Mouse (Mus musculus) liver, embryonic 11.5 days (tissue): ENCODE measurements around the gene Phactr1. TPM values are rescaled to one million over a fixed set of nuclear protein-coding genes. Genes with fewer than 3 reads are reported as not detected.
"Not testable (repeated sequence)": the region's sequence is repeated elsewhere in the genome, so short reads cannot be mapped to it uniquely, and the experiment has no call there.

Experiments used
- ATAC-seq: fragments of 200-750 bp; cut with Nextera tagmentation; replicated peaks from 2 replicates; pipeline ENCODE4 v1.8.0; 2017; ENCODE audit warnings: moderate number of reproducible peaks, mild to moderate bottlenecking, moderate TSS enrichment, moderate library complexity; ENCODE audit not compliant: low FRiP score
- DNase-seq: peaks from one replicate; pipeline ENCODE4 v3.0.0-alpha.2; 2017; ENCODE audit warnings: low spot score
- H3K27ac ChIP-seq: fragments of 300-500 bp; sonication (generic); 2 replicates; pipeline ENCODE4 v1.5.1; 2014; ENCODE audit warnings: mild to moderate bottlenecking, low read depth, low read length, control low read depth
- H3K27me3 ChIP-seq: fragments of 300-500 bp; sonication (generic); replicated peaks from 2 replicates; pipeline ENCODE4 v1.6.1; 2014; ENCODE audit warnings: low read length, mixed read lengths; ENCODE audit not compliant: control insufficient read depth, insufficient read depth
- H3K36me3 ChIP-seq: fragments of 300-500 bp; sonication (generic); 2 replicates; pipeline ENCODE4 v1.6.1; 2014; ENCODE audit warnings: mild to moderate bottlenecking, low read length, moderate library complexity, mixed read lengths; ENCODE audit not compliant: control insufficient read depth, insufficient read depth
- H3K4me1 ChIP-seq: fragments of 300-500 bp; sonication (generic); replicated peaks from 2 replicates; pipeline ENCODE4 v1.6.1; 2014; ENCODE audit warnings: low read length, mixed read lengths; ENCODE audit not compliant: control insufficient read depth, insufficient read depth
- H3K4me2 ChIP-seq: fragments of 300-500 bp; sonication (generic); 2 replicates; pipeline ENCODE4 v1.6.1; 2014; ENCODE audit warnings: mild to moderate bottlenecking, control low read depth, moderate library complexity
- H3K4me3 ChIP-seq: fragments of 300-500 bp; sonication (generic); 2 replicates; pipeline ENCODE4 v1.5.1; 2014; ENCODE audit warnings: low read depth, low read length, control low read depth
- H3K9ac ChIP-seq: fragments of 300-500 bp; sonication (generic); 2 replicates; pipeline ENCODE4 v1.6.1; 2014; ENCODE audit warnings: low read depth, low read length, control low read depth
- H3K9me3 ChIP-seq: fragments of 300-500 bp; sonication (generic); 2 replicates; pipeline ENCODE4 v1.6.1; 2016; ENCODE audit warnings: low read length, inconsistent platforms, mixed read lengths; ENCODE audit not compliant: control insufficient read depth
- WGBS: fragments of 180-500 bp; shearing (Covaris S2); extraction: QIAGEN DNeasy Blood & Tissue Kit; methylation state at CpG from one replicate; pipeline ENCODE4 v1.1.7; 2014; 5-methylcytosine and 5-hydroxymethylcytosine counted together
- polyA plus RNA-seq: library from polyadenylated mRNA; unstranded; fragments of >200 nt; fragmentation: Nextera tagmentation; extraction: Ambion mirVana; gene quantifications from 2 replicates; pipeline ENCODE4 v1.2.1, GENCODE M21; 2014

Phactr1 gene
- polyA plus RNA-seq, 1 experiment from 2014 or later: 1.3 TPM

DNA sequence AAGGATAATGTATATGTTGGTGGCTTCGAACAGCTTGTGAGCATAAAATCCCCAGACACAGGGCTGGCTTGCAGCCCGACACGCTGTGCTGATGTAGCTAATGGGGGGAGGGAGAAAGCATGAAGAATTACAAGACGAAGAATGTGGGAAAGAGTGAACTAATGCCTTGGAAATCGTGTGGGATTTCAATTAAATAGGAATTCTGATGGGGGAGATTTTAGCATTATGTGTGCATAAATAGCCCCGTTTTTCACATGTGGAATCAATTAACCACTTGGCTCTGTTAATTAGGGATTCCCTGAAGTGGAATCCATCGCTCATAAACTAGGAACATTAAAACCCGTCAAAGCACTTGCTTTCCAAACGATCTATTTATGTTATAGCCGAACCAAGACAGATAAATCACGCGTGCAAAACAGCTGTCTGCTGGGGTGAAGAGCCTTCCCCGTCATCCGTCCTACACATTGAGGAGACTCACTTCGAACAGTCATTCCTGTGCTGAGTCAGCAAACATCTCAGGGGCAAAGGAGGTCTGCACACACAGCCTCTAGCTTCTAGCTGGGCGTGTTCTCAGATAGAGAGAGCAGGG lies 254.2 kb downstream of the Phactr1 start:
- H3K27ac ChIP-seq: no peak overlapping the region
- H3K4me1 ChIP-seq: no peaks in the 10 kb centered on the region
- no peak overlapping the region for H3K4me2 ChIP-seq
- no peak overlapping the region for H3K4me3 ChIP-seq
- no peaks in the 10 kb centered on the region for H3K36me3 ChIP-seq
- DNase-seq (no peak), ATAC-seq (no peak)
- H3K9ac ChIP-seq: no peak overlapping the region
- WGBS: 61% methylated on average over 16 of the region's 16 CpGs
- H3K27me3 ChIP-seq: no peaks in the 10 kb centered on the region; the same call in 1 of the 2 replicates
- no peaks in the 10 kb centered on the region for H3K9me3 ChIP-seq

DNA sequence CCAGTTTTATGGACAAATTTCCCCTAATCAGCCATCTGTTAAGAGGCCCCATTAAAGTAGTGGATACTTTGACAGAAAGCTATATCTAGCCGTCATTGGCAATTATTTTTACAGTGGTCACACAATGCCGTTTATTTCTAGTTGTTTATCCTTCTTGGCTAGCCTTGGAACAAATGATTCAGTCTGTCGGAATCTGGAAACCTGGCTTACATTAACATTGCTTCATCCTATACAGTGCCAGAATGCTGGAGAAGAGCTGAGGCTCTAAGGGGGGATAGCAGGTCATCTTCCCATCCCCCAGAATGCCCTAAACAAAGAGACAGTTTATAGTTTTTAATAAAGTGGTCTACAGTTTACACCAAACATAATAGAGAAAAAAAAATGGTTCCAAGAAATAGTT lies 257.4 kb downstream of the Phactr1 start:
- DNase-seq (no peak), ATAC-seq (no peak)
- no peak overlapping the region for H3K4me2 ChIP-seq
- H3K9me3 ChIP-seq: no peaks in the 10 kb centered on the region
- H3K27ac ChIP-seq: no peak overlapping the region
- no peaks in the 10 kb centered on the region for H3K27me3 ChIP-seq
- H3K36me3 ChIP-seq: no peaks in the 10 kb centered on the region
- H3K4me1 ChIP-seq: no peaks in the 10 kb centered on the region
- H3K9ac ChIP-seq: no peak overlapping the region
- H3K4me3 ChIP-seq: no peak overlapping the region
- 80% methylated on average over 3 of the region's 3 CpGs for WGBS

DNA sequence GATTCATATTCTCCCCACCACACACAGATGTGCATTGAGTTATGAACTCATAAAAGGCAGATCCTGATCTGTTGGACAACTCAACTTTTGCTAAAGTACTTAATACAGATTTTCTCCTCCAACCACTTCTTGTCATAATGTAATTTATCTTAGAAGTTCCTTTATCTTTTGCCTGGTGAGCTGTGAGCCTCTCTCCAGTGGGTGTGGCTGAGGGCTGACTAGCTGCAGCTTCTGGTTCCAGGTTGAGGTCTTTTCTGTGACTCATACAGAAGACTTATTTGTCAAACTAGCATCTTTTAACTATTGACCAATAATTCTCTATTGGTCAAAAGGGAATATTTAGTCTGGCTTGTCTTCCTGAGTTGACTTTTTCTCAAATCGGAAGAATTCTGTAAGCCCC lies 257.9 kb downstream of the Phactr1 start:
- no peak for DNase-seq
- H3K4me1 ChIP-seq: no peaks in the 10 kb centered on the region
- no peaks in the 10 kb centered on the region for H3K36me3 ChIP-seq
- ATAC-seq: no peak
- H3K9me3 ChIP-seq: no peaks in the 10 kb centered on the region
- no peak overlapping the region for H3K9ac ChIP-seq
- H3K27me3 ChIP-seq: no peaks in the 10 kb centered on the region
- no peak overlapping the region for H3K27ac ChIP-seq
- no peak overlapping the region for H3K4me3 ChIP-seq
- no peak overlapping the region for H3K4me2 ChIP-seq
- 92% methylated on average over 1 of the region's 1 CpGs for WGBS

DNA sequence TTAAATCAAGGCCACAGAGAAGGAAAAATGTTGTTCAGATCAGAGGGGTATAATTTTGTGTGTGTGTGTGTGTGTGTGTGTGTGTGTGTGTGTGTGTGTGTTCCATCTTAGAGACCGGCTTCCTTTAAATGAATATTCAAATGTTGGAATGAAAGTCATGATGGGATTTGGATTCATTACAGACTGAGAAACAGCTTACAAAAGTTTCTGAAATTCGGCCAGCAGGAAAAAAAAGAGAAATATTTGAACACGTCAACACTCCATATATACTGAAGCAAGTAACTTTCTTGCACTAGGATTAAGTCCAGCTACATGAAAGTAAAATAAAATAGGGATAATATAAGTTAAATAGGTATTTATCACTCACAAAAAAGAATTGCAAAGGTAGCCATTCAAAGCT lies 259.8 kb downstream of the Phactr1 start:
- H3K9me3 ChIP-seq: no peaks in the 10 kb centered on the region
- WGBS: 80% methylated on average over 3 of the region's 3 CpGs
- H3K4me3 ChIP-seq: no peak overlapping the region
- H3K27ac ChIP-seq: no peak overlapping the region
- H3K9ac ChIP-seq: no peak overlapping the region
- no peaks in the 10 kb centered on the region for H3K36me3 ChIP-seq
- no peaks in the 10 kb centered on the region for H3K4me1 ChIP-seq
- DNase-seq (no peak), ATAC-seq (no peak)
- no peak overlapping the region for H3K4me2 ChIP-seq
- H3K27me3 ChIP-seq: no peaks in the 10 kb centered on the region

DNA sequence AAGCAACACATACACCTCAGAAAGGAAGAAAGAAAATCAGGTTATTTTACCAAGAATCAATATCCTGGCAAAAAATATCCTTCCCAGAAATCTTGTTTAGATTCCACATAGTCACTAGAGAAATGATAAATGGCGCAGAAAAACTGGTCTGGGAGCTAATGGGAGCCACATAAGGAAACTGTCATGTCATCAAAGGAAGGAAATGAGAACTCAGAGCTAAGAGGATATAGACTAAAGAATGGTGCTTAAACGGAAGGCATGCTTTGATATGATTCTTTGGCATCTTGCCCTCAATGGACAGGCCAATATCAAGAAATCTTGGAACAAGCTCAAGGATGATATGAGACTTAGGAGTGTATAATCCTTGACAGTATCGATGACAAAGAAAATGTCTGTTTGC lies 263.7 kb downstream of the Phactr1 start:
- Histone ChIP-seq H3K27me3 (no peaks in the 10 kb centered on the region), H3K9ac (no peak overlapping the region), H3K4me3 (no peak overlapping the region), H3K9me3 (no peaks in the 10 kb centered on the region), H3K36me3 (no peaks in the 10 kb centered on the region), H3K4me2 (no peak overlapping the region), H3K27ac (no peak overlapping the region), H3K4me1 (no peaks in the 10 kb centered on the region)
- ATAC-seq (no peak), DNase-seq (no peak)
- WGBS: 49% methylated on average over 3 of the region's 3 CpGs

DNA sequence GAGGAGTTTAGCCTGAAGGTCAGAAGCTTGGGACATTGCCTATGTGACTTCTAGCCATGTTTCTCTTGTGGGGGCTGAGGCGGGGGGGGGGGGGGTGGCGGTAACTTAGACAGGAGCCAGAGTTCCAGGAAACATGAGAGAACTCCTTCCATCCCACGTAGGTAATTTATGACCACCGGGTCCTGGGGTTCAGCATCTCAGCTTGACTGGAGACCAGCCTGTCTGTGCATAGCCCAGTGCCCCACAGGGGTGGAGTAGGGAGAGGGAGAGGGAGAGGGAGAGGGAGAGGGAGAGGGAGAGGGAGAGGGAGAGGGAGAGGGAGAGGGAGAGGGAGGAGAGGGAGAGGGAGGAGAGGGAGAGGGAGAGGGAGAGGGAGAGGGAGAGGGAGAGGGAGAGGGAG lies 264.8 kb downstream of the Phactr1 start:
- H3K4me3 ChIP-seq, H3K4me2 ChIP-seq, ATAC-seq, H3K9me3 ChIP-seq, H3K9ac ChIP-seq, H3K27me3 ChIP-seq, H3K36me3 ChIP-seq, H3K27ac ChIP-seq, DNase-seq, H3K4me1 ChIP-seq: not testable (repeated sequence)
- 42% methylated on average over 4 of the region's 4 CpGs for WGBS

DNA sequence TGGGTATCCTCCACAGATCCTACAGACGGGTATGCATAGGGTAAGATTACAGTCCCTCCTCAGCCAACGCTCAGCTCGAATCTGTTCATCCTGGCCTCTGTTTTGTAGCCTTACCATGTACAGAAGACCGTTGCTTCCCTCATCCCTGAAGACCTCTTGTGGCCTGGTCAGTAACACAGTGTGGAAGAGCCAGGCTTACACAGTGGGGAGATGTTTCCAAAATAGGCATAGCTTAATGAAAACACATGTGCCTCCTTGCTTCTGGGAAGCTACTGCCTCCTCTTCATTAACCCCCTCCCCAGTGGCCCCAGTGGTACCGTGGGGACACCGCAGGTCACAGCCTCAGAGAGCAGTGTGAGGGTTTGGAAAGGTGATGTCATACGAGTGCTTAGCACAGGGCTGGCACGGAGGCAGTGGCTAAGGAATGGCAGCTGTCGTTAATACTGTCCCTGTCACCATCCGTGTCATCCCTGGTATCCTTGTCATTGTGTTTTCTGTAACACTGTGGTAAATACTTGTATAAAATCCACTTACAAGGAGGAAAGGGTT lies 268.4 kb downstream of the Phactr1 start:
- no peak overlapping the region for H3K27ac ChIP-seq
- ATAC-seq (no peak), DNase-seq (no peak)
- 84% methylated on average over 10 of the region's 10 CpGs for WGBS
- H3K4me2 ChIP-seq: no peak overlapping the region
- H3K27me3 ChIP-seq: no peaks in the 10 kb centered on the region
- no peaks in the 10 kb centered on the region for H3K36me3 ChIP-seq
- no peak overlapping the region for H3K9ac ChIP-seq
- no peak overlapping the region for H3K4me3 ChIP-seq
- no peaks in the 10 kb centered on the region for H3K4me1 ChIP-seq
- H3K9me3 ChIP-seq: no peaks in the 10 kb centered on the region

DNA sequence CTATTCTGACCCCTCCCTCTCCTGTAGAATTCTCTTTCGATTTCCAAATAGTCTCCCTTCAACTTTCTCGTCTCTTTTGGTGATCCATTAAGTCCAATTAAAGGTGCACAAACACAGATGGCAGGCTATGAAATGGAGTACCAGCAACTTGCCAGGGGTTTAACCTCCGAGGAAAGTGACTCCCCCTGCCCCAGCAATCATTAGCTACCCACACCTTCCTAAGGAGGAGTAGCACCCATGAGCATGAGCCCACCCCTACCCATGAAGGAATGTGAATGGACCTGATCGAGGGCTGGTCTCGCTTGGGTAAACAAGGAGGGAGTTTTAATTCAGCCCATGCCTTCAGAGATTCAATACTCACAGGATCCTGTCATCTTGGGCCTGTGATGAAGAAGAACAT lies 268.9 kb downstream of the Phactr1 start:
- no peaks in the 10 kb centered on the region for H3K9me3 ChIP-seq
- no peaks in the 10 kb centered on the region for H3K36me3 ChIP-seq
- WGBS: 77% methylated on average over 5 of the region's 5 CpGs
- H3K27me3 ChIP-seq: no peaks in the 10 kb centered on the region
- H3K27ac ChIP-seq: no peak overlapping the region
- no peak overlapping the region for H3K4me3 ChIP-seq
- no peak overlapping the region for H3K4me2 ChIP-seq
- no peak overlapping the region for H3K9ac ChIP-seq
- no peaks in the 10 kb centered on the region for H3K4me1 ChIP-seq
- no peak for ATAC-seq
- DNase-seq: no peak

DNA sequence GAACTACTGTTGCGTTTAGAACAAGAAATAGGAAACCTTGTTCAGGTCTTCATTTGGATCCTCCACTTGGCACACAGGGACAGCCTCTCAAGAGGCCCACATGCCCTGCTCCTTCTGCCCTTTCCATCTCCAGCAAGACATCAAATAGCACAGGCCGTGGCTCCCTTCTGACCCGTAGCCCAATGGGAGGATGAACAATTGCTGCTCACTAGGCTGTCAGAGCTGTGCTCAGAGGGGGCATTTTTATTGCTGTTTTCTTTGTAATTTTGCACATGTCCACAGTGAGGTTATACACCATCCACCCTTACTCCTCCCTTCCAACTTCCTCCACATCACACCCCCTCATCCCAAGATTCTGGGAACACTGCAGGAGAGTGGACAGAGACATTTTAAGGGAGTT lies 269.6 kb downstream of the Phactr1 start:
- no peaks in the 10 kb centered on the region for H3K9me3 ChIP-seq
- H3K4me3 ChIP-seq: no peak overlapping the region
- H3K4me2 ChIP-seq: no peak overlapping the region
- DNase-seq (no peak), ATAC-seq (no peak)
- no peak overlapping the region for H3K27ac ChIP-seq
- no peak overlapping the region for H3K9ac ChIP-seq
- no peaks in the 10 kb centered on the region for H3K4me1 ChIP-seq
- H3K27me3 ChIP-seq: no peaks in the 10 kb centered on the region
- no peaks in the 10 kb centered on the region for H3K36me3 ChIP-seq
- WGBS: 81% methylated on average over 3 of the region's 3 CpGs
